ENCODE assay signal across 19 mouse cellular contexts in genomic region chr3:122035092-122035491, GRCm38 (mm10). TPM values are rescaled to one million over a fixed set of nuclear protein-coding genes. Genes with fewer than 3 reads are reported as not detected.
"Had no signal": no experiment of that assay in that cellular context is flagged by ENCODE, and none has a peak within 500 bp of the region (broad histone marks: within the 10 kb centered on the region; RNA-seq: fewer than 3 reads in every experiment).

No protein-coding gene starts in this region.

- DNase-seq: liver, postnatal 0 days; lung, adult 2 months; lung, postnatal 14 days; lung, postnatal 36 days; right cerebral cortex, postnatal 14 days; thymus, adult 2 months; thymus, postnatal 25 days; thymus, postnatal 4 days had no signal

- H3K36me3 ChIP-seq: liver, embryonic 15.5 days; lung, embryonic 15.5 days; midbrain, embryonic 13.5 days; midbrain, embryonic 15.5 days; neural tube, embryonic 13.5 days; stomach, embryonic 15.5 days had no signal

- H3K27ac ChIP-seq: liver, embryonic 15.5 days; lung, embryonic 15.5 days; macrophage; midbrain, embryonic 13.5 days; midbrain, embryonic 15.5 days; neural tube, embryonic 13.5 days; stomach, embryonic 15.5 days had no signal

- H3K4me1 ChIP-seq: midbrain, embryonic 13.5 days; midbrain, embryonic 15.5 days had no signal

- ATAC-seq: liver, postnatal 0 days; midbrain, embryonic 13.5 days; midbrain, embryonic 15.5 days had no signal

- H3K27me3 ChIP-seq: liver, embryonic 15.5 days; lung, embryonic 15.5 days; megakaryocyte, embryonic 14.5 days; stomach, embryonic 15.5 days had no signal

- H3K4me3 ChIP-seq: liver, embryonic 15.5 days; lung, embryonic 15.5 days; midbrain, embryonic 13.5 days; midbrain, embryonic 15.5 days; neural tube, embryonic 13.5 days; stomach, embryonic 15.5 days had no signal

- H3K9ac ChIP-seq: liver, embryonic 15.5 days; liver, postnatal 0 days; lung, embryonic 15.5 days; midbrain, embryonic 13.5 days; midbrain, embryonic 15.5 days; neural tube, embryonic 13.5 days; stomach, embryonic 15.5 days had no signal

- H3K4me2 ChIP-seq: liver, embryonic 15.5 days; lung, embryonic 15.5 days; midbrain, embryonic 11.5 days; midbrain, embryonic 13.5 days; midbrain, embryonic 15.5 days; neural tube, embryonic 13.5 days; stomach, embryonic 15.5 days had no signal

- H3K9me3 ChIP-seq: liver, embryonic 15.5 days; lung, embryonic 15.5 days; megakaryocyte, embryonic 14.5 days; midbrain, embryonic 13.5 days; midbrain, embryonic 15.5 days; neural tube, embryonic 13.5 days; stomach, embryonic 15.5 days had no signal

RNA-seq across cellular contexts. Expression of gene Abca4, which starts 9.2 kb away (rescaled TPM):
- total RNA-seq: monocyte, adult 5-6 weeks; neutrophil, adult 5-6 weeks had no signal
- polyA plus RNA-seq: macrophage had no signal
